Mouse (Mus musculus): ENCODE measurements around the gene Adrm1.
"Not testable (repeated sequence)": the region's sequence is repeated elsewhere in the genome, so short reads cannot be mapped to it uniquely, and the experiment has no call there.

Adrm1 gene

GRCm38 (mm10) chr2:180170806-180171521 is at the start of gene Adrm1:
Adrm1 (plus strand) TSS chr2:180171485.
- peak; percentile 96 to 97 for DNase-seq (ENCODE audit: low spot score in 2 of 2)

GRCm38 (mm10) chr2:180124192-180124591 is 47.1 kb upstream of the Adrm1 start:
- no peak for DNase-seq (ENCODE audit: low spot score in 2 of 2)

GRCm38 (mm10) chr2:180126195-180126594 is 45.1 kb upstream of the Adrm1 start:
- no peak for DNase-seq (ENCODE audit: low spot score in 2 of 2)

GRCm38 (mm10) chr2:180127675-180128074 is 43.6 kb upstream of the Adrm1 start:
- DNase-seq (ENCODE audit: low spot score in 2 of 2), result no peak

GRCm38 (mm10) chr2:180133231-180133630 is 38.1 kb upstream of the Adrm1 start:
- DNase-seq (ENCODE audit: low spot score in 2 of 2), result no peak

- no peak for DNase-seq (ENCODE audit: low spot score in 2 of 2)
Observed at GRCm38 (mm10) chr2:180133911-180134310, 37.4 kb upstream of the Adrm1 start.

GRCm38 (mm10) chr2:180135414-180135813 is 35.9 kb upstream of the Adrm1 start:
- DNase-seq (ENCODE audit: low spot score in 2 of 2), result no peak

GRCm38 (mm10) chr2:180146091-180146490 is 25.2 kb upstream of the Adrm1 start:
- no peak for DNase-seq (ENCODE audit: low spot score in 2 of 2)

- peak in 1 of 2 experiments; percentile 31 for DNase-seq (ENCODE audit: low spot score in 2 of 2)
Observed at GRCm38 (mm10) chr2:180147379-180147778, 23.9 kb upstream of the Adrm1 start.

GRCm38 (mm10) chr2:180148551-180148950 is 22.7 kb upstream of the Adrm1 start:
- DNase-seq (ENCODE audit: low spot score in 2 of 2), result no peak

GRCm38 (mm10) chr2:180154796-180155195 is 16.5 kb upstream of the Adrm1 start:
- peak; percentile 50 to 58 for DNase-seq (ENCODE audit: low spot score in 2 of 2)

- DNase-seq (ENCODE audit: low spot score in 2 of 2), result no peak
Observed at GRCm38 (mm10) chr2:180158627-180159026, 12.7 kb upstream of the Adrm1 start.

GRCm38 (mm10) chr2:180165855-180166254 is 5.4 kb upstream of the Adrm1 start:
- no peak for DNase-seq (ENCODE audit: low spot score in 2 of 2)

GRCm38 (mm10) chr2:180166869-180167268 is 4.4 kb upstream of the Adrm1 start:
- DNase-seq (ENCODE audit: low spot score in 2 of 2), result no peak

GRCm38 (mm10) chr2:180170151-180170805 is 1.0 kb upstream of the Adrm1 start:
- DNase-seq (ENCODE audit: low spot score in 2 of 2), result no peak

GRCm38 (mm10) chr2:180171522-180172070 is 311 bp downstream of the Adrm1 start:
- DNase-seq (ENCODE audit: low spot score in 2 of 2), result no peak

- no peak for DNase-seq (ENCODE audit: low spot score in 2 of 2)
Observed at GRCm38 (mm10) chr2:180172152-180172551, 867 bp downstream of the Adrm1 start.

GRCm38 (mm10) chr2:180173163-180173562 is 1.9 kb downstream of the Adrm1 start:
- no peak for DNase-seq (ENCODE audit: low spot score in 2 of 2)

- not testable (repeated sequence) for DNase-seq (ENCODE audit: low spot score in 2 of 2)
Observed at GRCm38 (mm10) chr2:180173711-180174110, 2.4 kb downstream of the Adrm1 start.

- no peak for DNase-seq (ENCODE audit: low spot score in 2 of 2)
Observed at GRCm38 (mm10) chr2:180174121-180174520, 2.8 kb downstream of the Adrm1 start.

GRCm38 (mm10) chr2:180175725-180176124 is 4.4 kb downstream of the Adrm1 start:
- DNase-seq (ENCODE audit: low spot score in 2 of 2), result no peak

GRCm38 (mm10) chr2:180181542-180181941 is 10.3 kb downstream of the Adrm1 start:
- DNase-seq (ENCODE audit: low spot score in 2 of 2), result no peak
